Mouse (Mus musculus): ENCODE measurements around the gene Cd300c. TPM values are rescaled to one million over a fixed set of nuclear protein-coding genes. Genes with fewer than 3 reads are reported as not detected.
"Not testable (repeated sequence)": the region's sequence is repeated elsewhere in the genome, so short reads cannot be mapped to it uniquely, and the experiment has no call there.

The Cd300c gene
- polyA plus RNA-seq, 1 experiment from 2014 or later: not detected

DNA sequence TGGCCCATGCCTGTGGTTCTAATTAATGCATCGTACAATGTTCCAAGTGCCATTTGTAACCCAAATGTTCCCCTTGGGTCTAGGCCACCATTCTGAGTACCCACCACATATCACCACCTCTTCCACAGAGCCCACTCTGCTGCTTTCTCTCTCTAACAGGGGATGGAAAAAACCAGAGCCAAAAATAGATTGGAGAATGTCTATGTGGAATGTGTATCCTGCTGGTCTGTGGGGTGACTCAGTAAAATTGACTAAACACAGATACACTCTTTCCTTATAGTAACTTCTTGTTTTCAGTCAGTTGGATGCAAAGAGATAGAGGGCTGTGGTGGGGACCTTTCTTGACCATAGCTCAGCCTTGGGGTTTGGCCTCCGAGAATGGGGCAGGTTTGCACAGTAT, 39.4 kb downstream of the Cd300c start:
- no peaks in the 10 kb centered on the region for H3K36me3 ChIP-seq
- no peak overlapping the region for H3K4me2 ChIP-seq
- no peaks in the 10 kb centered on the region for H3K4me1 ChIP-seq
- H3K4me3 ChIP-seq: no peak overlapping the region
- no peaks in the 10 kb centered on the region for H3K9me3 ChIP-seq
- ATAC-seq (ENCODE audit: insufficient number of reproducible peaks, insufficient read depth, low FRiP score, low TSS enrichment, low read depth): no peak
- H3K9ac ChIP-seq: no peak overlapping the region
- WGBS: 76% methylated on average over 2 of the region's 2 CpGs
- H3K27me3 ChIP-seq: no peaks in the 10 kb centered on the region
- H3K27ac ChIP-seq: no peak overlapping the region

DNA sequence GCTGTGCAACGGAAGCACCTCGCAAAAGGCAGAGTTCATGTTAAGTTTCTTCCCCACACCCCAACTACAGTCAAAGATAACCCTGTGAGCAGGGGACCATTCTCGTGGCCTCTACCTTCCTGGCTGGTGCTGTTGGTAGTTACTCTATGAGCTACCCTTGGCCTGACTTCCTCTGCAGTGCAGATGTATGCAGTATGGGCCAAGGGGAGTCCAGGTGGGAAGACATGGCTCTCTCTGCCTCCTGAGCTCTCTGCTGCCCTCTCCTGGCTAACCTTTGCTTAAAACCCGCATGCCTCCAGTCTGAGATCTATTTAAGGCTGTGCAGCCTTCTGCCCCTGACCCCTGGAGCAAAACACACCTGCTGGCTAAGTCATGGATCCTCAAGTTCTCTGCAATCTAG, 45.0 kb downstream of the Cd300c start:
- H3K36me3 ChIP-seq: no peaks in the 10 kb centered on the region
- no peak overlapping the region for H3K9ac ChIP-seq
- H3K27ac ChIP-seq: no peak overlapping the region
- WGBS: 74% methylated on average over 4 of the region's 4 CpGs
- H3K27me3 ChIP-seq: no peaks in the 10 kb centered on the region
- no peak for ATAC-seq (ENCODE audit: insufficient number of reproducible peaks, insufficient read depth, low FRiP score, low TSS enrichment, low read depth)
- H3K4me2 ChIP-seq: no peak overlapping the region
- H3K9me3 ChIP-seq: 0 out of 2 replicates have a peak, but pooled peaks cover 3% of the 10 kb centered on the region
- H3K4me1 ChIP-seq: no peaks in the 10 kb centered on the region
- no peak overlapping the region for H3K4me3 ChIP-seq

DNA sequence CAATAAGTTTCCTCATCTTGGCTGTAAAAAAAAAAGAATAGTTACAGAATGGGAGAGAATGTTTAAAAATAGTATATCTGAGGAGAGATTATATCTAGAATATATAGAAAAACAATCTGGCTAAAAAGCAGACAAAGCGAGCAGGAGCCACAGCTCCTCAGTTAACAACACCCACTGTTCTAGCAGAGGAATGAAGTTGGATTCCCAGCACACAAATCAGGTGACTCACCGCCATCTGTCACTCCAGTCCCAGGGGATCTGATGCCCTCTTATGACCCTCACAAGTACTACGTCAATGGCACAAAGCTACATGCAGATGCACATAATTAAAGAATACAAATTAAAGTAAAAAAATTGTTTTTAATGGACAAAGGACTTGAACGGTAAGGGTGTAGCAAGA, 46.5 kb downstream of the Cd300c start:
- Histone ChIP-seq H3K9me3 (0 out of 2 replicates have a peak, but pooled peaks cover 3% of the 10 kb centered on the region), H3K27ac (no peak overlapping the region), H3K4me2 (no peak overlapping the region), H3K9ac (no peak overlapping the region), H3K27me3 (no peaks in the 10 kb centered on the region), H3K36me3 (no peaks in the 10 kb centered on the region), H3K4me3 (no peak overlapping the region), H3K4me1 (no peaks in the 10 kb centered on the region)
- ATAC-seq (ENCODE audit: insufficient number of reproducible peaks, insufficient read depth, low FRiP score, low TSS enrichment, low read depth): no peak
- 73% methylated on average over 4 of the region's 4 CpGs for WGBS

DNA sequence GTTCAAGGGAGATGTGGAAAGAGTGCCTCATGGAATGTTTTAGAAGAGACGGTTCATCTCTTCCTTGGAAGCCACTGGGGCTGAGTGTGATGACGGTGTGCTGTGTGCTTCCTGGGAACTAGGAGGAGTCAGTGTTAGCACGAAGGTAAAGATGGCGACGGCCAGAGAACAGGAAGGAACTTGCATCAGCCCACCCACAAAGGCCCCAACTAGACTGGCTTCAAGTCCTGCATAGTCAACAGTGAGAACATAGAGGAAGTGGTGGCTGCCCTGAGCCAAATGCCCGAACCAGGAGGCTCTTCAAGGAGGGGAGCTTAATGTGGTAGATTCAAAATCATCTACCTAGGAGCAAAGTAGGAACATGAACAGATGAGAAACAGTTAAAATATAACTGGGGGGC, 51.8 kb downstream of the Cd300c start:
- H3K36me3 ChIP-seq: no peaks in the 10 kb centered on the region
- no peak for ATAC-seq (ENCODE audit: insufficient number of reproducible peaks, insufficient read depth, low FRiP score, low TSS enrichment, low read depth)
- H3K4me1 ChIP-seq: no peaks in the 10 kb centered on the region
- 0 out of 2 replicates have a peak, but pooled peaks cover 4% of the 10 kb centered on the region for H3K27me3 ChIP-seq
- WGBS: 71% methylated on average over 6 of the region's 6 CpGs
- no peak overlapping the region for H3K4me2 ChIP-seq
- no peak overlapping the region for H3K9ac ChIP-seq
- no peak overlapping the region for H3K27ac ChIP-seq
- H3K4me3 ChIP-seq: no peak overlapping the region
- 0 out of 2 replicates have a peak, but pooled peaks cover 3% of the 10 kb centered on the region for H3K9me3 ChIP-seq

DNA sequence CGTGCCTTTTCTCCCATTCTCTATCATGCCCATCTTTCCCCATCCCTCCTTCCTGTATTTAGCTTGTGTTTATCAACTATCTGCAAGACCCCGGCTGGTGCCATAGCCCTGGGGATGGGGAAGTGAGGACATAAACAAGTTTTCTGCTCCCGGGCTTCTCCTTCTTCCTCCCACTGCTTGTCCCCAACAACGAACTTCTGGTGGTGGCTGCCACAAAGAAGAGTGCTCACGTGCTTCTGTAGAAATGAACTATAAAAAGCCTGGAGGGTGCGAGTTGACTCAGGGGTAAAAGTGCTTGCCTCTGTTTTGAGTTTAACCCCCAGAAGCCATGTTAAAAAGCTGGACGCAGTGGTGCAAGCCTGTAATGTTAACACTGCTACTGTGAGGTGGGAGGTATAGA, 54.0 kb downstream of the Cd300c start:
- 0 out of 2 replicates have a peak, but pooled peaks cover 4% of the 10 kb centered on the region for H3K27me3 ChIP-seq
- 39% methylated on average over 7 of the region's 7 CpGs for WGBS
- no peak overlapping the region for H3K4me2 ChIP-seq
- H3K9ac ChIP-seq: 0 out of 2 replicates have a peak overlapping the region, but pooled peaks have one; percentile 6
- H3K4me1 ChIP-seq: no peaks in the 10 kb centered on the region
- 0 out of 2 replicates have a peak, but pooled peaks cover 3% of the 10 kb centered on the region for H3K9me3 ChIP-seq
- H3K27ac ChIP-seq: no peak overlapping the region
- H3K36me3 ChIP-seq: no peaks in the 10 kb centered on the region
- ATAC-seq (ENCODE audit: insufficient number of reproducible peaks, insufficient read depth, low FRiP score, low TSS enrichment, low read depth): no peak
- H3K4me3 ChIP-seq: no peak overlapping the region

DNA sequence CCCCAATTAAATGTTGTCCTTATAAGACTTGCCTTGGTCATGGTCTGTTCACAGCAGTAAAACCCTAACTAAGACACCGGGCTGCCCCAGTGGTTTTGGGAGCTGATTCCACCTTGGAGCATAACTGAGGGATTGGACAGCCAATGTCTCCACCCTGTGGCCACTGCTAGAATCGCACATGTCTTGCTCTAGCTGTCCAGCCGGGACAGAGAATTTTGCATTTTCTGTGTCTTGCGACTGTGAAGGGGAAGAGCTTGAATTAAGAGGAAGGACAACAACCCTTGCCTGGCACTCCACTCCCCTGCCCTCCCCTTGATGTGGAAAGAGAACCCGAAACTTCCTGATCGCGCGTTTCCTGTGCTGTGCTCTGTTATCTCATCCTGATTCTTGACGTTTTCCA, 56.1 kb downstream of the Cd300c start:
- WGBS: 13% methylated on average over 9 of the region's 9 CpGs
- ATAC-seq (ENCODE audit: insufficient number of reproducible peaks, insufficient read depth, low FRiP score, low TSS enrichment, low read depth): peak; percentile 17; the same call in 1 of the 2 replicates
- Histone ChIP-seq H3K27ac (no peak overlapping the region), H3K36me3 (no peaks in the 10 kb centered on the region), H3K9me3 (no peaks in the 10 kb centered on the region), H3K4me3 (no peak overlapping the region), H3K9ac (no peak overlapping the region), H3K27me3 (0 out of 2 replicates have a peak, but pooled peaks cover 4% of the 10 kb centered on the region), H3K4me1 (no peaks in the 10 kb centered on the region), H3K4me2 (no peak overlapping the region)

DNA sequence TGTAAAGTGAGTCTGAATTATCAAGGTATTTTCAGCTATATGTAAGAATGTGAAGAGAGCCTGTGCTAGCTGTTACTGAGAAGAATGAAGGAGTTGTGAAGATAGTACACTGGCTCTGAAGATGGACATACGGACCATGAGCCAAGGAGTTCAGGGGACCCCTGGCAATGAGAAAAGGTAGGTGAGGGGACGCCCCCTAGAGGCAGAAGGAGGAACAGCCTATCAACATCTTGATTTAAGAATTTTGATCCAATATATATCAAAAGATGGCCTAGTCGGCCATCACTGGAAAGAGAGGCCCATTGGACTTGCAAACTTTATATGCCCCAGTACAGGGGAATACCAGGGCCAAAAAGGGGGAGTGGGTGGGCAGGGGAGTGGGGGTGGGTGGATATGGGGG, 59.4 kb downstream of the Cd300c start:
- not testable (repeated sequence) for H3K9ac ChIP-seq; H3K9me3 ChIP-seq; H3K36me3 ChIP-seq; H3K4me3 ChIP-seq; H3K27me3 ChIP-seq; H3K4me2 ChIP-seq; H3K27ac ChIP-seq; ATAC-seq (ENCODE audit: insufficient number of reproducible peaks, insufficient read depth, low FRiP score, low TSS enrichment, low read depth); H3K4me1 ChIP-seq
- WGBS: 34% methylated on average over 3 of the region's 3 CpGs

DNA sequence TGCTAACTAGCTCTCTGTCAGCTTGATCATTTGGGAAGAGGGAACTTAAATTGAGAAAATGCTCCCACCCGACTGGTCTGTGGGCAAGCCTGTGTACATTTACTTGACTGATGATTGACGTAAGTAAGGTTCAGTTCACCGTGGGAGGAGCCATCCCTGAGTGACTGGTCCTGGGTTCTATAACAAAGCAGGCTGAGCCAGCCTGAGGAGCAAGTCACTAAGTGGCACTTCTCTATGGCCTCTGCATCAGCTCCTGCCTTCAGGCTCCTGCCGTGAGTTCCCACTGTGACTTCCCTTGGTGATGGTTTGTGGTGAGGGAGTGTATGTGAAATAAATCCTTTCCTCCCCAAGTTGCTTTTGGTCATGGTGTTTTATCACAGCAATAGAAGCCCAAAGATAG, 60.9 kb downstream of the Cd300c start:
- no peaks in the 10 kb centered on the region for H3K4me1 ChIP-seq
- no peak overlapping the region for H3K4me3 ChIP-seq
- no peak overlapping the region for H3K4me2 ChIP-seq
- WGBS: 44% methylated on average over 4 of the region's 4 CpGs
- no peak overlapping the region for H3K9ac ChIP-seq
- H3K27me3 ChIP-seq: no peaks in the 10 kb centered on the region; the same call in 1 of the 2 replicates
- no peaks in the 10 kb centered on the region for H3K9me3 ChIP-seq
- H3K27ac ChIP-seq: no peak overlapping the region
- no peak for ATAC-seq (ENCODE audit: insufficient number of reproducible peaks, insufficient read depth, low FRiP score, low TSS enrichment, low read depth)
- no peaks in the 10 kb centered on the region for H3K36me3 ChIP-seq

DNA sequence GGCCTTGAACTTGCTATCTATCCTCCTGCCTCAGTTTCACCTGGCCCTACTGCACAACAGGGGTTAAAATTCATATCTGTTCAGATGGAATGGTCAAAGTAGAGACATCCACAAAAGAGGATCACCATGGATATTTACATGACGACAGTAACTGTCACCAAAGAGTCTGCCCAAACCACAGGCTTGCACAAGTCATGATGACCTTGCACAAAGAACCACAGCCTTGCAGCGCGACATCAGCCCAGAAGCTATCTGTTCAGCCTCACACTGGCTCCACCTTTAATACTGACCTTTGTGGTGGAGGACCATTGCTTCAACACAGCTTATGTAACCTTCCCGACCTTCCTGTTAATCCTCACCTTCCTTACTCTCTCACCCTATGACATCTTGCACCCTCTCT, 61.4 kb downstream of the Cd300c start:
- no peak for ATAC-seq (ENCODE audit: insufficient number of reproducible peaks, insufficient read depth, low FRiP score, low TSS enrichment, low read depth)
- Histone ChIP-seq H3K27me3 (no peaks in the 10 kb centered on the region; the same call in 1 of the 2 replicates), H3K27ac (no peak overlapping the region), H3K9me3 (no peaks in the 10 kb centered on the region), H3K9ac (no peak overlapping the region), H3K4me1 (no peaks in the 10 kb centered on the region), H3K36me3 (no peaks in the 10 kb centered on the region), H3K4me3 (no peak overlapping the region), H3K4me2 (no peak overlapping the region)
- 79% methylated on average over 4 of the region's 4 CpGs for WGBS

Other genes with a start within 250 kb of the Cd300c start
- 1.1 TPM in 2 replicates for gene Dnaic2, start 241.7 kb downstream of the Cd300c start, polyA plus RNA-seq (2015; fragmentation: Nextera tagmentation; extraction: Ambion mirVana)
- gene Kif19a, start 203.8 kb downstream of the Cd300c start, polyA plus RNA-seq (2015; fragmentation: Nextera tagmentation; extraction: Ambion mirVana): 0.69 and 2.2 TPM in 2 replicates
- 1.1 and 1.6 TPM in 2 replicates for gene Btbd17, start 173.2 kb downstream of the Cd300c start, polyA plus RNA-seq (2015; fragmentation: Nextera tagmentation; extraction: Ambion mirVana)
- not detected in 2 replicates for gene Gpr142, start 170.2 kb downstream of the Cd300c start, polyA plus RNA-seq (2015; fragmentation: Nextera tagmentation; extraction: Ambion mirVana)
- 44.4 and 44.8 TPM in 2 replicates for gene Gprc5c, start 118.0 kb downstream of the Cd300c start, polyA plus RNA-seq (2015; fragmentation: Nextera tagmentation; extraction: Ambion mirVana)
- 1.0 and 2.3 TPM in 2 replicates for gene Cd300a, start 79.1 kb downstream of the Cd300c start, polyA plus RNA-seq (2015; fragmentation: Nextera tagmentation; extraction: Ambion mirVana)
- gene Cd300lb, start 34.8 kb downstream of the Cd300c start, polyA plus RNA-seq (2015; fragmentation: Nextera tagmentation; extraction: Ambion mirVana): 0.15 and 0.32 TPM in 2 replicates
- 0.07 TPM in 1 of 2 replicates, not detected in the other for gene Cd300ld, start 20.8 kb upstream of the Cd300c start, polyA plus RNA-seq (2015; fragmentation: Nextera tagmentation; extraction: Ambion mirVana)
- gene Cd300c2, start 32.7 kb upstream of the Cd300c start, polyA plus RNA-seq (2015; fragmentation: Nextera tagmentation; extraction: Ambion mirVana): 1.4 and 2.1 TPM in 2 replicates
- gene Cd300ld2, start 47.0 kb upstream of the Cd300c start, polyA plus RNA-seq (2015; fragmentation: Nextera tagmentation; extraction: Ambion mirVana): not detected in 2 replicates
- not detected in 2 replicates for gene Cd300ld4, start 57.9 kb upstream of the Cd300c start, polyA plus RNA-seq (2015; fragmentation: Nextera tagmentation; extraction: Ambion mirVana)
- not detected in 2 replicates for gene Cd300ld5, start 68.6 kb upstream of the Cd300c start, polyA plus RNA-seq (2015; fragmentation: Nextera tagmentation; extraction: Ambion mirVana)
- not detected in 2 replicates for gene Cd300ld3, start 79.3 kb upstream of the Cd300c start, polyA plus RNA-seq (2015; fragmentation: Nextera tagmentation; extraction: Ambion mirVana)
- gene Cd300e, start 93.0 kb upstream of the Cd300c start, polyA plus RNA-seq (2015; fragmentation: Nextera tagmentation; extraction: Ambion mirVana): not detected in 2 replicates
- 0.89 and 0.98 TPM in 2 replicates for gene Rab37, start 122.3 kb upstream of the Cd300c start, polyA plus RNA-seq (2015; fragmentation: Nextera tagmentation; extraction: Ambion mirVana)
- gene Cd300lf, start 164.8 kb upstream of the Cd300c start, polyA plus RNA-seq (2015; fragmentation: Nextera tagmentation; extraction: Ambion mirVana): 0.38 and 0.56 TPM in 2 replicates
- 28.3 and 36.0 TPM in 2 replicates for gene Slc9a3r1, start 194.2 kb upstream of the Cd300c start, polyA plus RNA-seq (2015; fragmentation: Nextera tagmentation; extraction: Ambion mirVana)
- gene Tmem104, start 218.3 kb upstream of the Cd300c start, polyA plus RNA-seq (2015; fragmentation: Nextera tagmentation; extraction: Ambion mirVana): 11.9 and 13.9 TPM in 2 replicates
- gene Nat9, start 218.7 kb upstream of the Cd300c start, polyA plus RNA-seq (2015; fragmentation: Nextera tagmentation; extraction: Ambion mirVana): 21.2 and 23.9 TPM in 2 replicates